Mouse (Mus musculus) MEL-GATA-1-ER (cell line): ENCODE measurements at regions not wholly inside any gene's neighbourhood (a gene's known extent, or its start where the extent isn't known, plus 50 kb on each side); places are given as distances from the start of the nearest gene placed in this dataset.

Experiments used
- DNase-seq: peaks from one replicate; pipeline ENCODE4 v3.0.0-alpha.2; 2012; ENCODE audit warnings: low read depth; ENCODE audit errors: extremely low read depth

GRCm38 (mm10) chr4:89082838-89083237 lies 54.1 kb upstream of the Mtap start:
- no peak for DNase-seq

- no peak for DNase-seq
Observed at GRCm38 (mm10) chr4:89078485-89078884, 58.4 kb upstream of the Mtap start.

GRCm38 (mm10) chr4:89074705-89075104 lies 62.2 kb upstream of the Mtap start:
- no peak for DNase-seq

GRCm38 (mm10) chr4:89070430-89070829 lies 66.5 kb upstream of the Mtap start:
- no peak for DNase-seq

- no peak for DNase-seq
Observed at GRCm38 (mm10) chr4:89064401-89064800, 72.5 kb upstream of the Mtap start.

- DNase-seq, result no peak
Observed at GRCm38 (mm10) chr4:89062384-89062783, 74.5 kb upstream of the Mtap start.

GRCm38 (mm10) chr4:89061619-89062018 lies 75.3 kb upstream of the Mtap start:
- DNase-seq, result no peak

- peak; percentile 85 for DNase-seq
Observed at GRCm38 (mm10) chr4:89057573-89057972, 79.3 kb upstream of the Mtap start.

GRCm38 (mm10) chr4:89057135-89057534 lies 79.8 kb upstream of the Mtap start:
- no peak for DNase-seq

GRCm38 (mm10) chr4:89055969-89056368 lies 81.0 kb upstream of the Mtap start:
- DNase-seq, result no peak

GRCm38 (mm10) chr4:89053606-89054005 lies 83.3 kb upstream of the Mtap start:
- no peak for DNase-seq

- peak; percentile 88 for DNase-seq
Observed at GRCm38 (mm10) chr4:89051897-89052296, 85.0 kb upstream of the Mtap start.

GRCm38 (mm10) chr4:89050551-89051199 lies 86.2 kb upstream of the Mtap start:
- DNase-seq, result no peak

- no peak for DNase-seq
Observed at GRCm38 (mm10) chr4:89049592-89050440, 87.1 kb upstream of the Mtap start.

- no peak for DNase-seq
Observed at GRCm38 (mm10) chr4:89044516-89044915, 92.4 kb upstream of the Mtap start.

- peak; percentile 99 for DNase-seq
Observed at GRCm38 (mm10) chr4:89043982-89044381, 92.9 kb upstream of the Mtap start.

GRCm38 (mm10) chr4:89040856-89041255 lies 96.1 kb upstream of the Mtap start:
- DNase-seq, result no peak

- no peak for DNase-seq
Observed at GRCm38 (mm10) chr4:89038906-89039305, 98.0 kb upstream of the Mtap start.

GRCm38 (mm10) chr4:89038135-89038534 lies 98.8 kb upstream of the Mtap start:
- no peak for DNase-seq

- DNase-seq, result no peak
Observed at GRCm38 (mm10) chr4:89034822-89035221, 102.1 kb upstream of the Mtap start.

- no peak for DNase-seq
Observed at GRCm38 (mm10) chr4:89034299-89034698, 102.6 kb upstream of the Mtap start.

GRCm38 (mm10) chr4:89012681-89013353 lies 124.1 kb upstream of the Mtap start:
- DNase-seq, result no peak
